25 mouse cellular contexts compared by ENCODE assay signal in genomic region chr2:8802061-8802460, GRCm38 (mm10).
DNase-seq lines count a peak whose midpoint lies in the region; ATAC-seq and TF ChIP-seq lines count a peak whose summit lies in the region.
"Had no signal": no experiment of that assay in that cellular context is flagged by ENCODE, and none has a peak within 500 bp of the region (broad histone marks: within the 10 kb centered on the region; RNA-seq: fewer than 3 reads in every experiment).

No protein-coding gene starts in this region.

- no peak for ATAC-seq in embryonic facial prominence, embryonic 12.5 days (ENCODE audit: insufficient number of reproducible peaks, insufficient read depth, low FRiP score, low TSS enrichment)
- ATAC-seq: forebrain, embryonic 14.5 days; forebrain, postnatal 0 days; hindbrain, postnatal 0 days; inflammation-experienced regulatory T-cells, adult 6 months; intestine, embryonic 16.5 days; Patski had no signal

- H3K9me3 ChIP-seq in CH12.LX (replicated peaks; ENCODE audit: low read length): no peaks in the 10 kb centered on the region
- no peaks in the 10 kb centered on the region for H3K9me3 ChIP-seq in embryonic facial prominence, embryonic 12.5 days
- H3K9me3 ChIP-seq: embryonic facial prominence, embryonic 13.5 days; G1E; hindbrain, embryonic 13.5 days had no signal

- peaks cover 2 to 19% of the 10 kb centered on the region in 2 experiments; a peak in 2 of 4 replicates for H3K4me1 ChIP-seq in CH12.LX (ENCODE audit: control insufficient read depth in 1 of 2, insufficient read depth in 2 of 2)
- H3K4me1 ChIP-seq in embryonic facial prominence, embryonic 12.5 days: no peaks in the 10 kb centered on the region
- H3K4me1 ChIP-seq: hindbrain, embryonic 13.5 days had no signal

- no peak for TF ChIP-seq RAD21 in CH12.LX (IDR thresholded peaks at IDR 0.05; ENCODE audit: low read depth, low read length)

- no peak for TF ChIP-seq POLR2A in CH12.LX (IDR thresholded peaks at IDR 0.05; ENCODE audit: low read depth, low read length)

- H3K36me3 ChIP-seq in CH12.LX (replicated peaks in 1 of 2; ENCODE audit: control insufficient read depth in 1 of 2, insufficient read depth in 1 of 2, low read length in 1 of 2): no peaks in the 10 kb centered on the region
- no peaks in the 10 kb centered on the region for H3K36me3 ChIP-seq in embryonic facial prominence, embryonic 12.5 days
- H3K36me3 ChIP-seq: embryonic facial prominence, embryonic 13.5 days; G1E; hindbrain, embryonic 13.5 days had no signal

- no peak overlapping the region for H3K4me3 ChIP-seq in CH12.LX (replicated peaks in 1 of 3; ENCODE audit: low read depth in 2 of 3, low read length in 2 of 3, poor library complexity in 1 of 3)
- H3K4me3 ChIP-seq in embryonic facial prominence, embryonic 12.5 days: no peak overlapping the region
- H3K4me3 ChIP-seq: embryonic facial prominence, embryonic 13.5 days; gastrocnemius, adult 2 months; hindbrain, embryonic 13.5 days had no signal

- H3K27me3 ChIP-seq in CH12.LX (replicated peaks): no peaks in the 10 kb centered on the region
- H3K27me3 ChIP-seq in embryonic facial prominence, embryonic 12.5 days: no peaks in the 10 kb centered on the region
- H3K27me3 ChIP-seq: embryonic facial prominence, embryonic 13.5 days; hindbrain, embryonic 13.5 days had no signal

- peak; percentile 68 for TF ChIP-seq EP300 in CH12.LX (IDR thresholded peaks at IDR 0.05; ENCODE audit: low read length)

- TF ChIP-seq CTCF in CH12.LX (conservative IDR thresholded peaks at IDR 0.05 in 1 of 2, IDR thresholded peaks at IDR 0.05 in 1 of 2; ENCODE audit: low read depth in 2 of 2, low read length in 2 of 2): no peak

- H3K79me2 ChIP-seq in CH12.LX (replicated peaks; ENCODE audit: control insufficient read depth, extremely low read depth, insufficient read depth, poor library complexity, severe bottlenecking): no peaks in the 10 kb centered on the region

- intact Hi-C loops in left cerebral cortex, postnatal 14 days (cut with DNase I): no loop called here

- no peak overlapping the region for H3K27ac ChIP-seq in CH12.LX (ENCODE audit: insufficient read depth, low read depth)
- H3K27ac ChIP-seq in embryonic facial prominence, embryonic 12.5 days: 0 out of 2 replicates have a peak overlapping the region, but pooled peaks have one; percentile 11
- H3K27ac ChIP-seq: embryonic facial prominence, embryonic 13.5 days; gastrocnemius, adult 2 months; hindbrain, embryonic 13.5 days; hindbrain, postnatal 0 days had no signal

- 23% methylated on average over 3 of the region's 3 CpGs for WGBS in embryonic facial prominence, embryonic 12.5 days

- dilution Hi-C loops in CH12.LX (cut with MboI; ENCODE audit: extremely low pct_ligation_motif_present, extremely low pct_unique_long_range_greater_than_20kb, low sequenced_read_pairs): no loop called here

- DNase-seq in embryo, embryonic 10 days (ENCODE audit: low spot score): peak; percentile 12
- no peak for DNase-seq in embryo, embryonic 9.5 days (ENCODE audit: extremely low spot score)
- DNase-seq in CH12.LX (ENCODE audit: extremely low read depth): peak; percentile 72
- peak; percentile 10 for DNase-seq in mesoderm, embryonic 11.5 days (ENCODE audit: low read depth, low spot score)
- no peak for DNase-seq in ovary, adult 18-20 months (ENCODE audit: low spot score)
- DNase-seq in left cerebral cortex, postnatal 14 days (ENCODE audit: low spot score in 2 of 2): no peak
- DNase-seq: adrenal gland, postnatal 14 days; cerebellum, adult 11 months; cerebellum, adult 2 months; cerebellum, adult 9-11 months; cerebellum, postnatal 25 days; forebrain, postnatal 0 days; gastrocnemius, adult 2 months; gastrocnemius, postnatal 14 days; heart, adult 11 months had no signal

- in situ Hi-C loops in CH12.LX (cut with MboI; ENCODE audit: low pct_ligation_motif_present, low pct_unique_long_range_greater_than_20kb, low sequenced_read_pairs): no loop called here

- H3K4me2 ChIP-seq in CH12.LX (ENCODE audit: insufficient read depth, low read depth, poor library complexity, severe bottlenecking): no peak overlapping the region
- H3K4me2 ChIP-seq in embryonic facial prominence, embryonic 12.5 days (replicated peaks): no peak overlapping the region
- H3K4me2 ChIP-seq: embryonic facial prominence, embryonic 13.5 days; heart, embryonic 11.5 days; hindbrain, embryonic 13.5 days had no signal

- H3K9ac ChIP-seq in CH12.LX (ENCODE audit: insufficient read depth, low read depth): no peak overlapping the region
- no peak overlapping the region for H3K9ac ChIP-seq in embryonic facial prominence, embryonic 12.5 days
- H3K9ac ChIP-seq: embryonic facial prominence, embryonic 13.5 days; forebrain, postnatal 0 days; hindbrain, embryonic 13.5 days had no signal

TF ChIP-seq in CH12.LX, 34 proteins besides CTCF, POLR2A, EP300 and RAD21:
- peak; percentile 17; the same call in 1 of the 2 replicates for TF ChIP-seq BHLHE40 (IDR thresholded peaks at IDR 0.05; ENCODE audit: low read depth, low read length)
- TF ChIP-seq IRF4 (IDR thresholded peaks at IDR 0.05; ENCODE audit: low read depth, low read length): peak; percentile 82
- TF ChIP-seq MYC (IDR thresholded peaks at IDR 0.05; ENCODE audit: low read depth, low read length): no peak

Comparison
In these comparisons a context has a peak if more than half of its experiments do, and no peak if none do; other contexts are left out.
1. DNase-seq: peak in embryo, embryonic 10 days (single experiment), CH12.LX (single experiment) and mesoderm, embryonic 11.5 days (single experiment); none in embryo, embryonic 9.5 days (single experiment), ovary, adult 18-20 months (single experiment) and left cerebral cortex, postnatal 14 days (0 of 2).